Mouse (Mus musculus): ENCODE results near the gene Cul7.

The Cul7 gene

DNA sequence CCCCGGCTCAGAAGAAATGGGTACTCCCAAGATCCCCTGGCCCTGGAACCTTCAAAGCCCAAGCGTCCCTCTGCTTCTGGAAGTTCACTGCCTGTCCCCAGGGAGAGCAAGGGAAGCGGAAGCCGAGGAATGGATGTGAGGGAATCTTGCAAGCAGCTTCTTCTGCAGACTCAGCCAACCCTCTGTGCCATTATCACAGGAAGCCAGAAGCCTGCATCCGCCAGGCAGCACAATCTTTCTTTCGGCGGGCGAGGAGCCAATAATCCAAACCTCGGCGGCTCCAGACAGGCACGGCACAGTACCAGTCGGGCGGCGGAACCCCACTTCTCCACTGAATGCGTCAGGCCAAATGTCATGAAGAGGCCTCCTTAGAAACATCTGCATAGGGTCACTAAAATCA is 28.8 kb upstream of the Cul7 start:
- peak; percentile 82; the same call in 1 of the 2 replicates for TF ChIP-seq GATA4 (IDR thresholded peaks at IDR 0.05; ENCODE audit: insufficient replicate concordance, low read length)

DNA sequence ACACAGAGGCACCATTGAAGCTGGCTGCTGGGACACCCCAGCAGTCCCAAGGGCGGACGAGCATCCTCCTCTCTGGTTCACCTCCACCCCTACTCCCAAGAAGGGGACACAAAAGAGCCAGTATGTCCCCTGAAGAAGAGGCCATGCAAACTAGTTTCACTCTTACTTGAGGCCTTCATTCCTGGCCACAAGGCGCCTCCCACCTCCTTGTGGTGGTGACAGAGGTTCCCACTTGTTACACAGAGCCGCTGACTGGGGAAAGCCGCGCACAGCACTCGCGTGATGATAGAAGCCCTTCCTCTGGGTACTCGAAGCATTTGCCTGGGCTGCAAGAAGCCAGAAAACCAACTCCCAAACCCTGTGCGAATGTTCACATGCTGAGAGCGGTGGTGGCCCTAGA is 27.9 kb upstream of the Cul7 start:
- no peak for TF ChIP-seq GATA4 (IDR thresholded peaks at IDR 0.05; ENCODE audit: insufficient replicate concordance, low read length)

DNA sequence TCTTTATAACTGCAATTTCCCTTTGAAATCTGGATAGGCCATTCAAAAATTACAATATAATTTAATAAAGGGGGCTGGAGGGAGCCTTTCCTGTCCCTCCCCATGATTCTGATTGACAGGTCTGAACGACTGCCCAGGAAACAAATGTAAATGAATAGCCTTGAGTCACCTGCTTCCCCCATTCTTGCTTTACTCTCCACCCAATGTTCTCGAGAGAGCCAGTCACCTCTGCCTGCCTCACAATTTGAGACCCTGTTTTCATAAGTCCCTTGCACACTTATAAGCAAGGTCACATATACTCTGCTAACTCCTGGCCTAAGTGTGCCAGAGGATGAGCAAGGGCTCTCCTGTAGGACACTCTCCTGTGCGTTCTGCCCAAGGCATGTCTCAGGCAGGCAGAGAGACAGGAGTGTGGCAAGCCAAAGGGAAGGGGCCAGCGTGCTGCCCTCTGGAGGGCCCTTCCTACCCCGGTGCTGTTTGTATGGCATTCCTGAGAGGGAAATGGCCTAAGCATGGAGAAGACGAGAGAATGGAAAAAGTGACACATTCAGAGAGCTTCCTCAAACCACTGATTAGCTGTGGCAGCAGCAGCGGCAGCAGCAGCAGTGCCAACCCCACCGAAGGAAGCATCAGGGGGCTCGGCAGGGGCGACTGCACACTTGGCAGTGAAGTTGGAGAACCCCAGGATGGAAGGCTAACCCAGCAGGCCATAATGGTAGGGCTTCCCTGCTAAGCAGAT is 26.1 kb upstream of the Cul7 start:
- no peak for TF ChIP-seq GATA4 (IDR thresholded peaks at IDR 0.05; ENCODE audit: insufficient replicate concordance, low read length)

DNA sequence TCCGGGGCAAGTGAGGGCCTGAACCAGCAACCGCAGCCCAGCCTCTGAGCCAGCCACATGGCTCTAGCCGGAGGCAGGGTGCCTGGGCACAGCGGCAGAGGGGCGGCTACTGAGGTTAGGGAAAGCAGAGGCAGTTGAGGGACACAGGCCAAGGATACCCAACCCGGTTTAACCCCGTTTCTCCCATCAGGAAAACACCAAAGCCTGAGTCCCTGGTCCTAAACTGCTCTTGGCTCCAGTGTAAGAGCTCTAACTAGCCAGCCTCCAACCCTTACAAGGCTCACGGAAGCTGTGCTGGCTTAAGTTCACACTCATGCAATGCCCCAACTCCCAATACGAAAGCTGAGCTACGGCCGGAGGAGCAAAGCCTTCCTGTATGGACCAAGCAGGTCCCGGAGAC is 25.5 kb upstream of the Cul7 start:
- TF ChIP-seq GATA4 (IDR thresholded peaks at IDR 0.05; ENCODE audit: insufficient replicate concordance, low read length): no peak

GRCm38 (mm10) chr17:46627409-46627808 is 22.7 kb upstream of the Cul7 start:
- no peak for TF ChIP-seq GATA4 (IDR thresholded peaks at IDR 0.05; ENCODE audit: insufficient replicate concordance, low read length)

DNA sequence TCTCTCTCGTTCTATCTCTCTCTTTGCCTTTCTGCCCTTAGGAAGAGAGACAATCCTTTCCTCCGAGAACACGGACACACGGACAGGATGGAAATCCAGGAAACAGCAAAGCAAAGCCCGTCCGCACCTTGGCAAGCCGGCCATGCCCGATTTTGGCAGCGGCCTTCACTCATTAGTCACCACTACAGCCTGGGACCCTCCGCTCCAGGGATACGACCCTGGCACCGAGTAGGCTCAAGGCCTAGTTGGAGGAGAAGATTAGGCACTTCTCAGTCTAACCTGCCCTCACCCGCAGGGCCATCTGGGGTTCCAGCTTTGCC is 21.7 kb upstream of the Cul7 start:
- no peak for TF ChIP-seq GATA4 (IDR thresholded peaks at IDR 0.05; ENCODE audit: insufficient replicate concordance, low read length)

GRCm38 (mm10) chr17:46628791-46629684 is 21.1 kb upstream of the Cul7 start, which contains the start of gene Ptk7:
Ptk7 (minus strand) TSS chr17:46629504.
- no peak for TF ChIP-seq GATA4 (IDR thresholded peaks at IDR 0.05; ENCODE audit: insufficient replicate concordance, low read length)

DNA sequence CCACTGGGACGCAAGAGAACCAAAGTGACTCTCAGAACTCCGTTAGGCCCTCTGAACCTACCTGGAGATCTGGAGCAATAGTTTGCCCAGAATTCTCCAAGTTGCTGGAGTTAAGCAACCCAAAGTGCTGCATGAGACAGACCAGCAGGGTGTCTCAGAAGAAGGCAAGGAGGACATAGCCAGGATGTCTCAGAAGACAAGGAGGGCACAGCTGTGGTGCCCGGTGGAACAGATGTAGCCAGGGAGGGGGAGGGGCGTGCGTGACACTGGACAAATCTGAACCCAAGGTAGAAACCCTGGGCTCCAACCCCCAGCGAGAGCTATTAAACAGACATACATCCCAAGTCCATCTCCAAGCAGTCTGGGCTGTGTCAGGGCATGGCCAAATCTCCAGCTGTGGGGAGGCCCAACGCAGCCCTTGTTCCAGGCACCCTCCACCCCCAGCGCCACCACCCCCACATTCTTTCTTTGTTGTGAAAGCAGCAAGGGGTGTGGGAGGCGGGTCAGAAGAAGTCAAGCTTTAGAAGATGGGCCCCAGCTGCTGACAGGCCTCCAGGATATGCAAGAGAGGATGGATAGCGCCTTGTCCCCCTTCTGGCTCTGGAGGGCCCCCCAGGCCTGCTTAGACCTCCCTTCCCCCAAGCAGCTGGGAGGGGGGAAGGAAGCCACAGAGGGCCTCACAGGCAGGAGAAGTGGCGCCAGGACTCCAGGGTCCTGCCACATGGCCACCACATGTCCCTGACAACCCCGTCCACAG is 20.3 kb upstream of the Cul7 start:
- TF ChIP-seq GATA4 (IDR thresholded peaks at IDR 0.05; ENCODE audit: insufficient replicate concordance, low read length): no peak

GRCm38 (mm10) chr17:46636831-46637523 is 13.2 kb upstream of the Cul7 start:
- no peak for TF ChIP-seq GATA4 (IDR thresholded peaks at IDR 0.05; ENCODE audit: insufficient replicate concordance, low read length)

DNA sequence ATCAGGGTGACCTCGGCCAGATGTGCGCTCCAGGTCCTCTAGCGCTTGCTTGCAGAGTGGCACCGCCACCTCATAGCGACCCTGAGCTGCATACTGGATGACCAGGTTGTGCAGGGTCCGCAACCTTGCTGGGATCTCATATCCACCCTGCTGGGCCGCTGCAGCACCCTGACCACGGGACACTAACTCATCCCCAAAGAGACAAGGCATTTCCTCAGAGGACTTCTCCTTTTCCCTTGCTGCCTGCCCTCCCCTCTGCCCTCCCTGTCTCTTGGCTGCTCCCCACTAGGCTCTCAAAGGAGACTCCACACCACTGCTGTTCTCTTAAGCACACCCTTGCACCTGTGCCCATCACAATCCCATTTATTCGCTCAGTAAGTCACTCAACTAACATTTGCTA is 10.2 kb upstream of the Cul7 start:
- no peak for TF ChIP-seq GATA4 (IDR thresholded peaks at IDR 0.05; ENCODE audit: insufficient replicate concordance, low read length)

DNA sequence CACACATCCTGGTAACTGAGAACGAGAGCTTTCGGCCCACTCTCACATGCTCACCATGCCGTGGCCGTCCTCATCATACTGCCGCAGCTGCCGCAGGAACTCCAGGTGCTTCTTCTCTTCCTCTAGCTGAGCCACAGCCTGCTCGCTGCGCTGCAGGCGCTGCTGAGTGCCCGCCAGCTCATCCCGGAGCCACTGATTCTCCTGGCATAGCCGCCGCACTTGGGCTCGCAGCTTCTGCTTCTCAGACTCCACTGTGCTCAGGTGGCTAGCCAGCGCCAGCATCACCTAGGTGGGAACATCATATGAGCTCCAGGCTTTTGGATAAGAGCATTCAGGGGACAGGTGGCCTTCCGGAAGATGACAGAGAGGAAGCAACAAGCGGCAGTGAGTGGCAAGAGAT is 8.1 kb upstream of the Cul7 start:
- no peak for TF ChIP-seq GATA4 (IDR thresholded peaks at IDR 0.05; ENCODE audit: insufficient replicate concordance, low read length)

- TF ChIP-seq GATA4 (IDR thresholded peaks at IDR 0.05; ENCODE audit: insufficient replicate concordance, low read length): no peak
These were observed 5.9 kb upstream of the Cul7 start for GRCm38 (mm10) chr17:46644152-46644805.

DNA sequence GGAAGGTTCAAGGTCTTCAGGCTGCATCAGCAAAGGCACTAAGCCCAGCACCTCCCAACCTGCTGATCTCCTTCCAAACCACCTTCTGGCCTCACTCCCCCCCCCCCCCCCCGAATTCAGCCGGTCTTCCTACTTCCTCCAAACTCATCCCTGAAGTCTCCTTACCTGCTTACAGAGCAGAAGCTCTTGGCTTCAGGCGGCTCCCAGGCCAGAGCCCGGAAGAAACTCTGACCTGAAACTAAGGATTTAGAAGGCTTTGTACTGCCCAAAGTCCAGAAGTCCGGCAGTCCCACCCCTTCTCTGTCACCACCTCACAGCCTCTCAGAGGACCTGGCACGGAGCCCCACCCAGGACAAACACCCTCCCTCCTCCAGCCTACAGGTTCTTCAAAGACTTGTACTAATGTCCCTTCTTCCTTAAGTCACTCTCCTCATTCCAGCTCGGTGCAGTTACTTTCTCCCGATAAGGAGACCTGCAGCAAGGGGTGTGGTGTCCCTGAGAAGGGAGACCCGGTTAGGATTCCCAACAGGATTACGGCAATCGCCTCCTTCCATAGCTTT is 5.1 kb upstream of the Cul7 start:
- no peak for TF ChIP-seq GATA4 (IDR thresholded peaks at IDR 0.05; ENCODE audit: insufficient replicate concordance, low read length)
